Mouse (Mus musculus) intestine, postnatal 0 days (tissue): ENCODE measurements at regions not wholly inside any gene's neighbourhood (a gene's known extent, or its start where the extent isn't known, plus 50 kb on each side); places are given as distances from the start of the nearest gene placed in this dataset.

Experiments
- ATAC-seq: fragments of 200-750 bp; cut with Nextera tagmentation; 2 replicates; pipeline ENCODE4 v1.8.0; 2017; ENCODE audit warnings: mild to moderate bottlenecking, moderate TSS enrichment, moderate library complexity
- H3K27ac ChIP-seq: fragments of 300-500 bp; sonication (generic); 2 replicates; pipeline ENCODE4 v1.5.1; 2014; ENCODE audit warnings: mild to moderate bottlenecking, low read depth, low read length, moderate library complexity
- H3K27me3 ChIP-seq: fragments of 300-500 bp; sonication (generic); replicated peaks from 2 replicates; pipeline ENCODE4 v1.6.1; 2014; ENCODE audit warnings: low read length, mixed read lengths; ENCODE audit not compliant: control insufficient read depth, insufficient read depth
- H3K36me3 ChIP-seq: fragments of 300-500 bp; sonication (generic); 2 replicates; pipeline ENCODE4 v1.6.1; 2014; ENCODE audit warnings: mild to moderate bottlenecking, moderate library complexity; ENCODE audit not compliant: control insufficient read depth, insufficient read depth
- H3K4me1 ChIP-seq: fragments of 300-500 bp; sonication (generic); replicated peaks from 2 replicates; pipeline ENCODE4 v1.6.1; 2014; ENCODE audit warnings: antibody characterized with exemption, low read length, mixed read lengths; ENCODE audit not compliant: control insufficient read depth, insufficient read depth
- H3K4me2 ChIP-seq: fragments of 300-500 bp; sonication (generic); replicated peaks from 2 replicates; pipeline ENCODE4 v1.6.1; 2014; ENCODE audit warnings: low read depth, mild to moderate bottlenecking, moderate library complexity
- H3K4me3 ChIP-seq: fragments of 300-500 bp; sonication (generic); 2 replicates; pipeline ENCODE4 v1.5.1; 2014; ENCODE audit warnings: low read depth, low read length
- H3K9ac ChIP-seq: fragments of 300-500 bp; sonication (generic); 2 replicates; pipeline ENCODE4 v1.6.1; 2014; ENCODE audit warnings: mild to moderate bottlenecking, low read depth, low read length
- H3K9me3 ChIP-seq: fragments of 300-500 bp; sonication (generic); 2 replicates; pipeline ENCODE4 v1.6.1; 2016; ENCODE audit warnings: mixed run types; ENCODE audit not compliant: control insufficient read depth
- CTCF ChIP-seq: sonication (generic); IDR thresholded peaks from 2 replicates; pipeline ENCODE4 v1.5.1; 2016; ENCODE audit warnings: low read depth, mild to moderate bottlenecking, control low read depth, antibody characterized with exemption, moderate library complexity
- WGBS: fragments of 180-500 bp; shearing (Covaris S2); extraction: QIAGEN DNeasy Blood & Tissue Kit; methylation state at CpG from one replicate; pipeline ENCODE4 v1.1.7; 2014; 5-methylcytosine and 5-hydroxymethylcytosine counted together

DNA sequence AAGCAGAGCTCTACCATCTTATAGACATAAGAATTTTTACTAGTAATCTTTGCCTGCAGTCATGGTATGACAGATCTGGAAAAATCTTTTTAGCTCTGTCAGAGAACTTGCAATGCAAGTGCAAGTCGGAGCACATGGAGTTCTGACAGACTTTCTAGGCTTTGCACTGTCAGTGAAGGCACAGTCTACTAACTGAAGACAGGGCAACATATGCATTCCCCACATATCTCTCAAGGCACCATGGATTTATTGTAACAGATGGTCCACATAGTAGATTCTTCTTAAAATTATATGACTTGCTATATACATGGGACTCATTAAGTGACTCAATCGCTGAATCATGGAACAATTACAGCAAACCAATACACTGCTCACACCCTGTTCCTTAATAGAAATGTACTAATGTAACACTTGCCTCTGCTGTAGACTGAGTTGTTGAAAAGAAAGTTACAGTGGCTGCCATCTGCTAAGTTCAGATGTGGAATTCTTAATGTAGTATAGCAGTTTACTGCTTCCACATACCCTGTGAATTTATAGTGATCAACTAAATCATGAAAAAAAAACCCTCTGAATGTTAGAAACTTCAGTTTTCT lies 972.6 kb upstream of the Got2 start:
- ATAC-seq, result no peak
- H3K27ac ChIP-seq, result no peak overlapping the region
- no peak for TF ChIP-seq CTCF

DNA sequence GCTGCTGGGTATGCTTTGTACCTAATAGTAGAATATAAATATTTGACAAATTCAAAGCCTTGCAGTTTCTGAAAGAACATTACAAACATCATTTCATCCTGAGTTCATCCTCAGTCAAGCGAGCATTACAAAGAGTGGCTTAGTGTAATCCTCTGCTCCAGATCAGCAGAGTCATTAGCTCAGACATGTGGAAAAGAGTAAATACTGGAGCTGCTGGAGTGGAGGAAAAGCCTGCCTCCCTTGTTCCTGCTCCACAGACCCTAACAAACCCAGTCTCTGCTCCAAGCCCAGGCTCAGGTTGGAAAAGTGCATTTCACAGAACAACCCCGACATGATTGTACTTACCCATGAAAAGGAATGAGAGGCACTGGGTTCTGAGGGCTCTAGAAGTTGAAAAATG lies 955.2 kb upstream of the Got2 start:
- Histone ChIP-seq H3K27me3 (no peaks in the 10 kb centered on the region), H3K36me3 (no peaks in the 10 kb centered on the region), H3K4me3 (no peak overlapping the region), H3K9ac (no peak overlapping the region), H3K4me1 (no peaks in the 10 kb centered on the region), H3K27ac (no peak overlapping the region), H3K9me3 (no peaks in the 10 kb centered on the region), H3K4me2 (no peak overlapping the region)
- WGBS, result 71% methylated on average over 2 of the region's 2 CpGs
- TF ChIP-seq CTCF, result no peak
- no peak for ATAC-seq

More for the DNA sequence above, 972.6 kb upstream of the Got2 start:
- no peaks in the 10 kb centered on the region for H3K27me3 ChIP-seq
- H3K9me3 ChIP-seq, result no peaks in the 10 kb centered on the region
- H3K36me3 ChIP-seq, result no peaks in the 10 kb centered on the region
- no peaks in the 10 kb centered on the region for H3K4me1 ChIP-seq
- H3K4me3 ChIP-seq, result no peak overlapping the region
- H3K9ac ChIP-seq, result no peak overlapping the region
- no peak overlapping the region for H3K4me2 ChIP-seq
- 84% methylated on average over 2 of the region's 2 CpGs for WGBS

DNA sequence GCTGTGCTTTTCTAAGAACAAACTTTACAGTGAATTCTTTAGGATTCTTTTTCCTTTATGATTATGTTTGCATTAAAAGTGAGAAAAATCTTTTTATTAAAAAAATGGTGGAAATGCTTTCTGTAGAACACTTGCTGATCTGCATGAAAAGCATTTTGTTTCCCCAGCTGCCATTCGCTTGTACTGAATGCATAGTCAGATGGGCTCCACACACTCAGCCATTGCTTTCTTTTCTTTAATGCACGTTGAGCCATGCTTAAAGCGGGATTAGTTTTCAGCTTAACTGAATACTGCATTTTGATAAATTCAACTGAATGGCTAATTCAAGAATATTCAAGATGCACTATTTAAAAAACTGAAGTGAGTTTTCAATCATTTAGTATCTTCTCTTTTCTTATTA lies 947.2 kb upstream of the Got2 start:
- no peaks in the 10 kb centered on the region for H3K36me3 ChIP-seq
- H3K4me1 ChIP-seq, result no peaks in the 10 kb centered on the region
- no peak overlapping the region for H3K27ac ChIP-seq
- WGBS, result 84% methylated on average over 3 of the region's 3 CpGs
- no peak for TF ChIP-seq CTCF
- no peaks in the 10 kb centered on the region for H3K9me3 ChIP-seq
- H3K4me2 ChIP-seq, result no peak overlapping the region
- ATAC-seq, result no peak
- H3K4me3 ChIP-seq, result no peak overlapping the region
- no peaks in the 10 kb centered on the region for H3K27me3 ChIP-seq
- H3K9ac ChIP-seq, result no peak overlapping the region

DNA sequence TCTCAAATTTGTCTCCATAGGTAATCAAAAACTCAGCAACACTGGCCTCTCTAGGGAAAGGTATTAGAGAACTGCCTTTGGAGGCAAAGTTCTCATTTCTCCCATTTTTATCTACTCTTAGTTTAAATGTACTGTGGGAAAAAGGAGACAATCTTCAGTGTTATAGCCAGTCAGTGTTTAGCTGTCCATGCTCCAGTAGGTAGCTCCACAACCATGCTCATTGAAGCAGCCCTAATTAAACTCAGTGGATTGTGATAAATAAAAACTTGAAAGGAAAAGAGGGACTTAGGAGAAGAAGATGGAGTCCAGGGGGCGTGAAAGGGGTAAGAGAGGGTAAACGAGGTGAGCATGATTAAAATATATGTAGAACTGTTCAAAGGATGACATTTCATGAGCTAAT lies 946.3 kb upstream of the Got2 start:
- 84% methylated on average over 2 of the region's 2 CpGs for WGBS
- Histone ChIP-seq H3K4me2 (no peak overlapping the region), H3K27ac (no peak overlapping the region), H3K27me3 (no peaks in the 10 kb centered on the region), H3K4me1 (no peaks in the 10 kb centered on the region), H3K4me3 (no peak overlapping the region), H3K9me3 (no peaks in the 10 kb centered on the region), H3K9ac (no peak overlapping the region), H3K36me3 (no peaks in the 10 kb centered on the region)
- no peak for ATAC-seq
- no peak for TF ChIP-seq CTCF

DNA sequence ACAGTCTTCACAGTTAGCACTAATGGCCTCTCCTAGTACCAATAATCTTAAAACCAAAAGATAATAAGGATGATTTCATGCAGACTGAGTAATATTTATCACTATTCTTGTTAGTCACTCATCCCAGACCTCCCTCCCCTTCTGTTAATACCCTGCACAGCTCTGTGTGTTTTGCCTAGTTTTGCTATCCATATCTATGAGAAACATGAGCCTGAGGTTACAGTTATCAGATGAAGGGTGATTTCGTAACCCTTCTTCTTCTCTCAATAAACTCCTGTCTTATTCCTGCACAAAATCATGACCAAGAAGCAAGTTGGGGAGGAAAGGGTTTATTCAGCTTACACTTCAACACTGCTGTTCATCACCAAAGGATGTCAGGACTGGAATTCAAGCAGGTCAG lies 940.9 kb upstream of the Got2 start:
- H3K4me3 ChIP-seq, result no peak overlapping the region
- no peak overlapping the region for H3K27ac ChIP-seq
- H3K27me3 ChIP-seq, result no peaks in the 10 kb centered on the region
- no peaks in the 10 kb centered on the region for H3K36me3 ChIP-seq
- no peak for ATAC-seq
- H3K4me1 ChIP-seq, result no peaks in the 10 kb centered on the region
- 85% methylated on average over 1 of the region's 1 CpGs for WGBS
- H3K9ac ChIP-seq, result no peak overlapping the region
- no peak for TF ChIP-seq CTCF
- no peaks in the 10 kb centered on the region for H3K9me3 ChIP-seq
- no peak overlapping the region for H3K4me2 ChIP-seq

DNA sequence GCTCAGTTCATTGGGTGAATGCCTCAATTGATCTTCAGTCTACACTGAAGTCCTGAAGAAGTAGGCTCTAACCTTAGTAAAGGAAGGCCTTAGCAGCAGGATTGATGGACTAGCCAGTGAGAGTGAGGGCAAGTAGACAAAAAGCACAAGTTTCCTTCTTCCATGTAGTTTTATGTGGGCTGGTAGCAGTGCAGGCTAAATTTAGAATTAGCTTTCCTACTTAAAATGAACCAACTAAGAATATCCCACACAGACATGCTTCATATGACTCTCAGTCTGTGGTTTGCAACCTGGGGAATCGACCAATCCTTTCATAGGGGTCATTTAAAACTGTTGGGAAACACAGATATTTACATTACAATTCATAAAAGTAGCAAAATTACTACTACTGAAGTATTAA lies 922.2 kb upstream of the Got2 start:
- ATAC-seq, result no peak
- WGBS, result 76% methylated on average over 1 of the region's 1 CpGs
- TF ChIP-seq CTCF, result no peak
- Histone ChIP-seq H3K9ac (no peak overlapping the region), H3K36me3 (no peaks in the 10 kb centered on the region), H3K4me3 (no peak overlapping the region), H3K27ac (no peak overlapping the region), H3K9me3 (no peaks in the 10 kb centered on the region), H3K4me1 (no peaks in the 10 kb centered on the region), H3K27me3 (no peaks in the 10 kb centered on the region), H3K4me2 (no peak overlapping the region)
